Mouse (Mus musculus) kidney, adult 2 months (tissue): ENCODE measurements around the gene Hoxc5.

Experiments
- CTCF ChIP-seq: fragments of 200-500 bp; conservative IDR thresholded peaks from 2 replicates; pipeline ENCODE4 v1.5.1; 2011; ENCODE audit warnings: low read depth, mild to moderate bottlenecking, control low read depth, low read length, moderate library complexity, mixed read lengths; ENCODE audit not compliant: insufficient read depth, insufficient read length
- POLR2A ChIP-seq: fragments of 200-500 bp; IDR thresholded peaks from one replicate; pipeline ENCODE4 v1.6.1; 2011; ENCODE audit warnings: low read depth, low read length, control low read depth

DNA sequence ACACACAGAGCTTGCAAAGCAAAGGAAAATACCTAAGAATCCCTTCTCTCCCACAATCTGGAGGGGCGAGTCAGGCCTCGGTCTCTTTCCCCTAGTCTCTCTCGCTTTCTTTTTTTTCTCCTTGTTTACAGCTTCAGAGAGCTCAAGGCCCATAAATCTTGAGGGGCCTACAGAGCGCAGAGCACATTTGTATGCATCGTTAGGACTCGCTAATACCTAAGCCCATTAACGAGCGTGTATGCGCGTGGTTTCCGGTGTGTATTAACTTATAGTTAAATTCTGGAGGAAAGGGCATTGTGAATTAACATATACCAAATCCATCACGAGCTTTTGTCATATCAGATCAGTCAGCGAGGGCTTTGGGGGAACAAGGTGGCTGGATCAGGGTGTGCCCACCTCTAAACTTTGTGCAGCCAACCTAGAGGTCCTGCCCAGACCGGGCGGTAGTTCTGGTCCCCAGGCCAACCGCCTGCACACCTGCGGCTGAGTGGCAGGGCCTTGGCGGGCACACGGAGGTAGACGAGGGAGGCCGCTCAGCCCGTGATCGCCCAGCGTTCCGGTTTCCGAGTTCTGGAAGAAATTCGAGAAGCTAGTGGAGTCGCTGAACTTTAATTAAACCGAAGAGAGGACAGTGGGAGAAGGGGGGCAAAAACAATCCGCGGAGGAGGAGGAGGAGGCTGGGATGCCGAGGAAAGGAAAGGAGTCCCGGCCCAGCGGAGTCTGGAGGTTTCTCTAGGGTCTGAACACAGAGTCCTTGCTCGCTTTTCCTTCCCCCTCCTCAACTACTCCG is 93.3 kb downstream of the Hoxc5 start:
- TF ChIP-seq CTCF (no peak), POLR2A (peak; percentile 9)
